Mouse (Mus musculus): ENCODE measurements at regions not wholly inside any gene's neighbourhood (a gene's known extent, or its start where the extent isn't known, plus 50 kb on each side); places are given as distances from the start of the nearest gene placed in this dataset.
A peak's percentile ranks its signal among the peaks of the same experiment; 100 is the strongest.

DNA sequence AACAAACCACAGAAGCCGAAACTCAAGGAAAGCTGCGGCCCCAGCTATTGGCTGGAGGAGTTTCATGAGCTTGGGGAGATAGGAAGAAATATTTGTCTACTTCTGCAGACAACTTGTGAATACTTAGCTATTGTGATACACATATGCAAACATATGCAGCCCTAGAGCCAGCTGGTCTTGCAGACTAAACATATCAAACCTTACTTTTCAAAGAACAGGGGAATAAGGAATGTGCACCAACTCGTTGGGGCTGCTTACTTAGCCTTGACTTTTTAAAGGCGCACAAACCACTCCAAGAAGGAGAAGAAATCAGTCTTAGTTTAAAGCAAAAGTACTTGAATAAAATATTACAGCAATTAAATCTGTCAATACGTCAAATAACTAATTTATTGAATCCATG is 106.8 kb upstream of the Lpar1 start:
- DNase-seq = no peak

GRCm38 (mm10) chr4:58658206-58658605 is 104.5 kb upstream of the Lpar1 start:
- DNase-seq = no peak

GRCm38 (mm10) chr4:58647761-58648295 is 94.1 kb upstream of the Lpar1 start:
- no peak for DNase-seq

DNA sequence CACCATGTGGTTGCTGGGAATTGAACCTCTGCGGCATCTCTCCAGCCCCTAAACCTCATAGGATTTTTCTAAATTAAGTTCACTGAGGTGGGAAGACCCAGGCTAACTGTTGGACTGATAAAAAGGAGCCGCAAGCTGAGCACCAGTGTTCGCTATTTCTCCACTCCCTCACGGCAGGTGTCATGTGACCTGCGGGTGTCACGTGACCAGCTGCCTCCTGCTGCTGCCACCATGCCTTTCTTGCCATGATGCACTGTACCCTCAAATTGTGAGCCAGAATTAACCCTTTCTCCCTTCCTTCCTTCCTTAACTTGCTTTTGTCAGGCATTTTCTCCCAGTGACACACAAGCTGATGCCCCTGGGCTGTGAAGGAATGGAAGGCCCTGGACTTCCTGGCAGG is 93.1 kb upstream of the Lpar1 start:
- no peak for DNase-seq

DNA sequence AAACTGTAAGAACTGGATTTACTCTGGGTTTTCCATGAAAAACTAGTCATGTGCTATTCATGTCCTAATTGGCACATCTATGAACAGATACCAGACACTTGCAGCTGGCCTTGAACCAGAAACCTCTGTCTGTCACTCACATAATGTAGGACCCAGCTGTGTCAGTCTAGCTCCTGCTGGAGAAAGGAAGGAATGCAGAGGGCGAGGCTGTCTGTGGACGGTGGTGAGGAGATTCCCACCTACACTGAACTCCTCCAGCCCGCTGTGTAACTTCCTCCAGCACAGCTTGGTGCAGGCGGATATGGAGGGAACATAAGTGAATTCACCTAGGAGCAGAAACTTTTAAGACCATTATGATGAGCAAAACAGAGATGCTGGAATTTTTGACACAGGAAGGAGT is 89.7 kb upstream of the Lpar1 start:
- no peak for DNase-seq

- peak; percentile 7 to 12 for DNase-seq
Observed at GRCm38 (mm10) chr4:58642236-58642635, 88.5 kb upstream of the Lpar1 start.

DNA sequence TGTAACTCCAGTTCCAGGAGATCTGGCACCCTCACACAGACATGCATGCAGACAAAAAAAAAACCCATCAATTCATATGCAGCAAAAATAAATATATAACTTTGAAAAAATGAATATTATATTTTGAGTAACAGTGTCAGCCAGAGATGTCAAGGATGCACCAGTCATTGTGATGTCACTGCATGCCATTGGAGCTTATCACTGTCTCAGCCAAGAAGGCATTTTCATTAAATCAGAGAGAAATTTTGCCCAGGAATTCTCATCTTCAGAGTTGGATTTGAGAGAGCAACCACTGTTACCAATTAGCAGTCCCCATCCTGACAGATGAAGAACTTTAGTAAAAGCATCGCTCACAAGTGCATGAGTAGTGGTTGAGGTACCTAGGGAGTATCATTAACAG is 79.0 kb upstream of the Lpar1 start:
- no peak for DNase-seq

DNA sequence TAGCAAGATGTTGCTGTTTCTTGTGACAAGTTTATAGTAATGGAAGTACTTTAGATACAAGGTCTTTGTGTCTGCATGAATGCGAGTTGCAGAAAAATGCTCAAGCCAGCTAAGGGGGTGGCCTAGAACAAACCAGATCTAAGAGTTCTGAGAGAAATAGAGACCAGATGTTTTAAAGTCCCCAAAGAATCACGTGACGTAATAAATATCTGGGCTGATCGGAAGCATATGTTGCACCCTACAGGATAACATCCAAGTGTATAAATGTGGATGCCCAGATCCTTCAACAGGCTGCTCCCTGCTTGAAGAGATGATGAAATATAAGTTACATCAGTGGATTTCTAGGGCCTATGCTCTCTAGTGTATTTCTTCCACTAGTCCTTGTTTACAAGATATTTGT is 77.7 kb upstream of the Lpar1 start:
- no peak for DNase-seq

DNA sequence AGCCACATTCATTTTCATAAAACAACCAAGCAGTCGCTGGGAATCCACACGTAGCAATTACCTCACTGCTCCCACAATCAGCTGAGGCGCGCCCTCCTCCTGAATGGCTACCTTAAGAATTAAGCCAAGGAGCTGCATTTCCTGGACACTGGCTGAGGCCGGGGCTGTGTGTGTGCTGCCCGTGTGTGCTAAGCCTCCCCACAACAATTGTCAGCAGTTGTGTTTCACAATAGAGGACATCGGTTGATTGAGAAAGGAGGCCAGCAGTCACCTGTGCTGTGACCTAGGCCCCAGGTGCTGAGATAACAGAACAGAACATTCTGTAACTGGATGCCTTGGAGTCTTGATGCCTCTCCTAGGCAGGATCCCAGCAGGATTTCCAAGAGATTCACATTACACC is 73.3 kb upstream of the Lpar1 start:
- DNase-seq = no peak

DNA sequence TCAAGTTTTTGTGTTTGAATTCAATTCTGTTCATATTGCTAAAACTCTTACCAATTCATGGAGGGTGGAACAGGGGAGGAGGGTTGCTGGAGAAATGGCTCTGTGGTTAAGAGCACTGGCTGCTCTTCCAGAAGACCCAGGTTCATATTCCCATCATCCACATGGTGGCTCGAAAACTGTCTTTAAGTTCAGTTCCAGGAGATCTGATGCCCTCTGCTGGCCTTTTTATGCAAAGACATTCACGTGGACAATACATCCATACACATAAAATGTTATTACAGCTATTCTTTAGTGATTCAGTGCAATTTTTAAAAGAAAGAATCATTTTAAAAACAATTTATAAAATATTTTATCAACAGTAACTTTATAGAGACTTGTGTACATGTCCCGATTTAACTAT is 70.4 kb upstream of the Lpar1 start:
- DNase-seq = no peak

- no peak for DNase-seq
Observed at GRCm38 (mm10) chr4:58620641-58621040, 66.9 kb upstream of the Lpar1 start.

DNA sequence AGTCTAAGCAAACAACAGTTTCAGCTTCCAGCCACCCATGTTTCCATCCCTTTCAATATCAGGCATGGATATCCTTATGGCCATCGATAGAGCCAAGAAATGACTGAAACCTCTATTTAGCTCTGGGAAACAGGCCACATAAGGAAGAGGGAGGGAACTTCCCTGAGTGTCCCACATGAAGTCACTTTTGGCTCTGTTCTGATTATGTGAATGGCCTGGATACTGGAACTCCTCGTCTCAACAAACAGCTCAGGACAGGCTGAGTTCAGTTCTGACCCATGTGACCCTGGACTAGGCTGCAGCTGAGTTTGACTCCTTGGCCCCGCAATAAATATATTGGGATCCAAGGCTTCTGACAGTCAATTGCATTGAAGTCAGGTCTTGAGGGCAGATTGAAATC is 63.6 kb upstream of the Lpar1 start:
- DNase-seq = no peak

DNA sequence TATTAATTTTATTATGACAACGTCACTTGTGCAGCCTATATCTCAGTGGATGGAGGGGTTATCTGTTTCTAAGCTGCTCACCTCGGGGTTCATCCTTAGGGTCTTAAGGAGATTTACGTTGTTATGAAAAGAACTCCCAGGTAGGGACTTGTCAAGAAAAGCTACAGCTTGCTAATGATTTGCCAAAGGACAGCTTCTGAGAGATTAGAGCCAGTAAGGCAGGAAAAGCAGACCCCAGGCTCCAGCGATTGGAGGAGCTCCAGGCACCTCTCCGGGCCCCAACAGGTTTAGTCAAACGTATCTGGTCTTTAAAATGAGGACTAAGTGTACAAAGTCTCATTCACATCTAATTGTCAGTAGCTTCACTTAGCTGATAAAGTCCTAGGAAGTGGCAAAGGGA is 59.8 kb upstream of the Lpar1 start:
- DNase-seq = no peak

DNA sequence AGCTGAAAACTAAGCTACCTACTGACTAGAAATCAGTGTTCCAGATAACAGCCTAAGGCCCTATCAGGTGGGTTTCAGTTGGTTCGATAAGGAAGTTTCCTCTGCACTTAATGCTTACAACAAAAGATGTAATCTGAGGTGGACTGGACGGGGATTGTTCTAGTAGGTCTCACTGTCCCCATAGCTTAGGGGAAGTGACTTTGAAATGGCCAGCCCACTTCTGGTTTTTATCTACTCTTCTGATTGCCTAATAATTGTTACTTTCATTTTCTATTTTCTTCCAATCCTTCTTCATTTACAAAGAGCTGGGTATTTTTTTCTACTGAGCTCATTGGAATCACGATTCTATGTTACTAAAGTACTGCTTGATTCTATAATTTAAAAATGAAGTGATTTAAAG is 59.3 kb upstream of the Lpar1 start:
- no peak for DNase-seq

- no peak for DNase-seq
Observed at GRCm38 (mm10) chr4:58607491-58607890, 53.8 kb upstream of the Lpar1 start.

- no peak for DNase-seq
Observed at GRCm38 (mm10) chr4:58605941-58606340, 52.2 kb upstream of the Lpar1 start.

Data from layer of hippocampus, postnatal 36 days (tissue).